Mouse (Mus musculus) stomach, postnatal 0 days (tissue): Measurements from ENCODE around the gene Nup133. TPM values are rescaled to one million over a fixed set of nuclear protein-coding genes. Genes with fewer than 3 reads are reported as not detected.

Experiments used
- ATAC-seq: fragments of 200-750 bp; cut with Nextera tagmentation; 2 replicates; pipeline ENCODE4 v1.8.0; 2017; ENCODE audit not compliant: low FRiP score, low TSS enrichment
- DNase-seq: peaks from one replicate; pipeline ENCODE4 v3.0.0-alpha.2; 2016; ENCODE audit warnings: low spot score
- H3K27ac ChIP-seq: fragments of 300-500 bp; sonication (generic); replicated peaks from 2 replicates; pipeline ENCODE4 v1.5.1; 2014; ENCODE audit warnings: mild to moderate bottlenecking, control low read depth
- H3K27me3 ChIP-seq: fragments of 300-500 bp; sonication (generic); 2 replicates; pipeline ENCODE4 v1.6.1; 2014; ENCODE audit warnings: low read length; ENCODE audit not compliant: control insufficient read depth, insufficient read depth
- H3K36me3 ChIP-seq: fragments of 300-500 bp; sonication (generic); 2 replicates; pipeline ENCODE4 v1.6.1; 2014; ENCODE audit warnings: low read length, mixed read lengths; ENCODE audit not compliant: control insufficient read depth, insufficient read depth
- H3K4me1 ChIP-seq: fragments of 300-500 bp; sonication (generic); replicated peaks from 2 replicates; pipeline ENCODE4 v1.6.1; 2014; ENCODE audit warnings: antibody characterized with exemption; ENCODE audit not compliant: control insufficient read depth, insufficient read depth
- H3K4me2 ChIP-seq: fragments of 300-500 bp; sonication (generic); replicated peaks from 2 replicates; pipeline ENCODE4 v1.6.1; 2014; ENCODE audit warnings: low read depth, mild to moderate bottlenecking, control low read depth, moderate library complexity
- H3K4me3 ChIP-seq: fragments of 300-500 bp; sonication (generic); 2 replicates; pipeline ENCODE4 v1.5.1; 2014; ENCODE audit warnings: low read depth, low read length, control low read depth
- H3K9ac ChIP-seq: fragments of 300-500 bp; sonication (generic); 2 replicates; pipeline ENCODE4 v1.6.1; 2014; ENCODE audit warnings: mild to moderate bottlenecking, low read length, control low read depth, mixed read lengths
- H3K9me3 ChIP-seq: fragments of 300-500 bp; sonication (generic); 2 replicates; pipeline ENCODE4 v1.6.1; 2016; ENCODE audit warnings: low read length; ENCODE audit not compliant: control insufficient read depth
- CTCF ChIP-seq: IDR thresholded peaks from 2 replicates; pipeline ENCODE4 v1.5.1; 2016; ENCODE audit warnings: antibody characterized with exemption, low read depth, mild to moderate bottlenecking, moderate library complexity
- EP300 ChIP-seq: optimal IDR thresholded peaks from 2 replicates; pipeline ENCODE3; 2016; ENCODE audit warnings: antibody characterized with exemption
- WGBS: fragments of 180-500 bp; shearing (Covaris S2); extraction: QIAGEN DNeasy Blood & Tissue Kit; methylation state at CpG from one replicate; pipeline ENCODE4 v1.1.7; 2014; 5-methylcytosine and 5-hydroxymethylcytosine counted together
- polyA plus RNA-seq: library from polyadenylated mRNA; unstranded; fragments of >200 nt; fragmentation: Nextera tagmentation; extraction: Ambion mirVana; gene quantifications from 2 replicates; pipeline ENCODE4 v1.2.1, GENCODE M21; 2015

Gene Nup133
- polyA plus RNA-seq, 1 experiment from 2014 or later = 8.5 TPM

- no peaks in the 10 kb centered on the region for H3K9me3 ChIP-seq
- H3K4me2 ChIP-seq = no peak overlapping the region
- no peaks in the 10 kb centered on the region; the same call in 1 of the 2 replicates for H3K4me1 ChIP-seq
- DNase-seq = no peak
- H3K27ac ChIP-seq = no peak overlapping the region
- H3K36me3 ChIP-seq = no peaks in the 10 kb centered on the region; the same call in 1 of the 2 replicates
- H3K9ac ChIP-seq = no peak overlapping the region
- TF ChIP-seq EP300 = no peak
- TF ChIP-seq CTCF = no peak
- H3K27me3 ChIP-seq = peaks cover 9% of the 10 kb centered on the region
- ATAC-seq = no peak
- WGBS = 63% methylated on average over 9 of the region's 9 CpGs
- H3K4me3 ChIP-seq = no peak overlapping the region
Measured at GRCm38 (mm10) chr8:123895680-123896365, 53.2 kb downstream of the Nup133 start.

DNA sequence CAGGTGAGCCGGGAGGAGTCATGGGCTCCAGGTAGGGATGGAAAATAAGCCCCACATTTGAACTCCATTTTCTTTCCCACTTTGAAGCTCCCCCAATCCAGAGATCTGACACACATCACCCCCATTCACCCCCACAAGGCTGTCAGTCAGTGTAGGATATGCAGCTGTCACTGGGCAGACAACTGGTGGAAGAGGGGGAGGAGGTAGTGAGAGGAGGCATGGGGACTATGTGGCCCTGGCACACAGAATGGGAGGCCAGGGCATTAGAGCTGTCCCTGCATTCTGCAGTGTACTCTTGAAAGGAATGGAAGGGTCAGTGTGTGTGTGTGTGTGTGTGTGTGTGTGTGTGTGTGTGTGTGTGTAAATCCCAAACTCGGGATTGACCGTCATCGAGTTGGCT, 53.8 kb downstream of the Nup133 start:
- DNase-seq = no peak
- no peak for TF ChIP-seq CTCF
- no peak for TF ChIP-seq EP300
- no peaks in the 10 kb centered on the region for H3K9me3 ChIP-seq
- no peak overlapping the region for H3K4me3 ChIP-seq
- no peaks in the 10 kb centered on the region; the same call in 1 of the 2 replicates for H3K4me1 ChIP-seq
- ATAC-seq = no peak
- H3K4me2 ChIP-seq = no peak overlapping the region
- H3K27ac ChIP-seq = no peak overlapping the region
- no peaks in the 10 kb centered on the region for H3K36me3 ChIP-seq
- H3K9ac ChIP-seq = no peak overlapping the region
- H3K27me3 ChIP-seq = peaks cover 9% of the 10 kb centered on the region
- WGBS = 69% methylated on average over 4 of the region's 4 CpGs

DNA sequence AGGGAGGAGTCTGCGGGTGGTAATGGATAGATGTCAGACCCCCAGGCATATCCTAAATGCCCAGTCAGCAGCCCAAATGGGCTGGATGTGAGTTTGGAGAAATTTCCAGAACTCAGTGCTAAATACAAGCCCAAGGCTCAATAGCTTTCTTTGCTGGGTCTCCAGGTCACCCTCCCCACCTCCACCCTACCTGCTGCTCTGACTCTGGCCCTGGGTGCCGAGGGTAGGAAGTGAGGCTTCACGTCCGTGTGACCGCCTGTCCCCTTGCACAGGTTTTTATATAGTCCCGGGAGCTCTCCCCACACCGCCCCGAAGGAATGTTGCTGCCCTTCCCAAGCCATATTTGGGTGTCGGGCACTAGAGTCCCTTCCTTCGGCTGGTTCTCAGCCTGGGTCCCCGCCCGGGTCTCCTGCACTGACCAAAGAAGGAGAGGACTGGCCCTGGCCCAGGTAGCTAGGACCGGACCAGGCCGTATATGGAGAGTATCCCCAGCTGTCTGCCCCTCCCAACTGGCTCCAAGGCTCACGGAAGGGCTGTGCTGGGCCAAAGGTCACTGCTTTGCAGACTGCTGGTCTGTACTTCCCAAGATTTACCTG, 54.5 kb downstream of the Nup133 start, which contains the start of gene Acta1:
Gene Acta1, minus strand, starts transcription at position 250 of the 596 bp plus-strand sequence.
- Histone ChIP-seq H3K27me3 (peaks cover 9% of the 10 kb centered on the region), H3K9ac (no peak within 1 kb of the TSS), H3K27ac (no peak within 1 kb of the TSS), H3K9me3 (no peaks in the 10 kb centered on the region), H3K4me3 (no peak within 1 kb of the TSS), H3K36me3 (no peaks in the 10 kb centered on the region), H3K4me1 (no peaks in the 10 kb centered on the region; the same call in 1 of the 2 replicates), H3K4me2 (no peak within 1 kb of the TSS)
- ATAC-seq (no peak), DNase-seq (no peak)
- no peak for TF ChIP-seq EP300
- TF ChIP-seq CTCF = no peak
- WGBS = 25% methylated on average over 15 of the region's 15 CpGs

DNA sequence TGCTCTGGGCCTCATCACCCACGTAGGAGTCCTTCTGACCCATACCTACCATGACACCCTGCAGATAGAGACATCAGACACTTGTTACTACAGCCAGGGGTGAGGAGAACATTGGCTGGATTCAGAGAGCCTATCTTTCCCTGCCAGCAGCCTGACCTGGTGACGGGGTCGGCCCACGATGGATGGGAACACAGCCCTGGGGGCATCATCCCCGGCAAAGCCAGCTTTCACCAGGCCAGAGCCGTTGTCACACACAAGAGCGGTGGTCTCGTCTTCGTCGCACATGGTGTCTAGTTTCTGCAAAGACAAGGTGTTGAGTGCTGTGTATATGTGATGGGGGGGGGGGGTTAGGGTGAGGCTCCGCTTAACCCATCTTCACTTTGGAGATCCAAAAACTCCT, 55.7 kb downstream of the Nup133 start:
- H3K9ac ChIP-seq = no peak overlapping the region
- H3K9me3 ChIP-seq = no peaks in the 10 kb centered on the region
- no peaks in the 10 kb centered on the region for H3K36me3 ChIP-seq
- no peaks in the 10 kb centered on the region; the same call in 1 of the 2 replicates for H3K4me1 ChIP-seq
- WGBS = 77% methylated on average over 11 of the region's 11 CpGs
- DNase-seq (no peak), ATAC-seq (no peak)
- H3K27ac ChIP-seq = no peak overlapping the region
- peaks cover 9% of the 10 kb centered on the region for H3K27me3 ChIP-seq
- H3K4me3 ChIP-seq = no peak overlapping the region
- no peak for TF ChIP-seq EP300
- TF ChIP-seq CTCF = no peak
- H3K4me2 ChIP-seq = no peak overlapping the region

DNA sequence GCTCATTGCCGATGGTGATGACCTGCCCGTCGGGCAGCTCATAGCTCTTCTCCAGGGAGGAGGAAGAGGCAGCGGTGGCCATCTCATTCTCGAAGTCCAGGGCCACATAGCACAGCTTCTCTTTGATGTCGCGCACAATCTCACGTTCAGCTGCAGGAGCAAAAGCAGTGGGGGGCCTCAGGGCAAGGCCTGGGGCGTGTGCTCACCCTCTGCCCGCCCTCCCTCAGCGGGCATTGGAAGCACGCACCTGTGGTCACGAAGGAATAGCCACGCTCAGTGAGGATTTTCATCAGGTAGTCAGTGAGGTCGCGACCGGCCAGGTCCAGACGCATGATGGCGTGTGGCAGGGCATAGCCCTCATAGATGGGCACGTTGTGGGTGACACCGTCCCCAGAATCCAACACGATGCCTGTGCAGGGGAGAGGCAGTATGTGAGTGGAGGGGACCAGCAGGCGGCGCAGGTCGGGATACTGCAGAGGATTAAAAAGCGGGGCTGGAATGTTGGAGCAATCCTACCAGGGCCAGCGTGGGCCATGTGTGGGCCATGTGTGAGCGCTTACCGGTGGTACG, 56.4 kb downstream of the Nup133 start:
- DNase-seq (no peak), ATAC-seq (peak; percentile 32; the same call in 1 of the 2 replicates)
- Histone ChIP-seq H3K4me3 (no peak overlapping the region), H3K4me2 (no peak overlapping the region), H3K9me3 (no peaks in the 10 kb centered on the region), H3K27me3 (peaks cover 9% of the 10 kb centered on the region), H3K9ac (no peak overlapping the region), H3K27ac (no peak overlapping the region), H3K4me1 (no peaks in the 10 kb centered on the region; the same call in 1 of the 2 replicates), H3K36me3 (no peaks in the 10 kb centered on the region)
- WGBS = 16% methylated on average over 30 of the region's 30 CpGs
- TF ChIP-seq EP300 = no peak
- peak; percentile 18; the same call in 1 of the 2 replicates for TF ChIP-seq CTCF
